Mouse (Mus musculus): ENCODE measurements at regions not wholly inside any gene's neighbourhood (a gene's known extent, or its start where the extent isn't known, plus 50 kb on each side); places are given as distances from the start of the nearest gene placed in this dataset.

DNA sequence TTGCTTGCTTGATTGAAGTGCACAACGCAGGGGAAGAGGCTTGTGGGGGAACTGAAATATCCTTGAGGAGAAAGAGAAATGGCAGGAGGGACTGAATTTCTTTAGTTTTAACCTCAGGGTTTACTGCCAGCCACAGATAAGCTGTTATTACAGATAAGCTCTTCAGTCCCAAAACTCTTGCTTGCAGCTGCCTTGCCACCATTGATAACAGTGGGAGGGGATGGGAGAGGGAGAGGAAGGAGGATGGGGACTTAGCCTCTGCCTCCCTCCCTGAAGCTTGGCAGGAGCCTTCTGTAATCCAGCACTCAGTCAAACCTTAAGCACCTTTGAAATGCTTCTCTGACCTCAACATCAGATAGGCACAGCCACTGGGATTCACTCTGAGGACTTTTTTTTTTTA, 471.4 kb upstream of the Lsamp start:
- in situ Hi-C loops (cut with MboI, MseI): no loop called here

GRCm38 (mm10) chr16:39513659-39514058, 470.5 kb upstream of the Lsamp start:
- in situ Hi-C loops (cut with MboI, MseI): no loop called here

DNA sequence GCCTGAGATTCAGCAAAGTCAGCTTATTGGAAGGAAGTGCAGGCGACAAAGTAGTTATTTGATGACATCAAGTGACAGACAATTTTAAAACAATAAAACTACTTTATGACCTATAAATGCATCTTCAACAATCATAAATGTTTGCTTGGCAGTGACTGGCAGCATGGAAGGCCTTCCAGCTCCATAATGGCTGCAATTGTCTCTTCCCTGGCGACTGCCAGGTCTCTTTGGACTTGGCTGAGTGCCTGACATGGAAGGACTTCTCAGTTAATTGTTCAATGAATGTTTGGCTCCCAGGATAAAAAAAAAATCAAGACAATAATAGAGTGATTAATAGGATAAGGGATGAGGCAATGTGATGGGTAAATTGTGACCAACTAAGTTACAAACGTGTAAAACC, 453.1 kb upstream of the Lsamp start:
- in situ Hi-C loops (cut with MboI, MseI): loop anchor here (10.0 kb wide), 1 partner anchor 1564 kb away; no protein-coding TSS in a partner anchor

DNA sequence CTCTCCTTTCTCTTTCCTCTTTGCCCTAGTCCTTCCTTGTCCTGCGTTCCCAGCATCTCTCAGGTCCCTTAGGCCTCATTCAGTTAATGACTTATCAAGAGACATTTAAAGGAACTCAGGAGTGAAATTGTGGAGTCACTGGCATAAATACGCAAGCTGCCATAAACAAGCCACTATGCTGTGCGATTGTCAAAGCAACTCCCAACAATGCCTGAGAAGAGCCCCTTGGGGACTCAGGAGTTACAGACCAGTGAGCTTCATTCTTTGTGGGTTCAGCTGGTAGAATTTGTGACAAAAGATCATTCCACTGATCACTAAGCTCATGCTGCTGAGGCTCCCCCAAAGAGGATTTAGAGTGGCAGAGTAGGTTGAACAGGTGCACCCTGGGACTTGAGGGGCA, 451.4 kb upstream of the Lsamp start:
- in situ Hi-C loops (cut with MboI, MseI): loop anchor here (10.0 kb wide), 1 partner anchor 1562 kb away; no protein-coding TSS in a partner anchor

- in situ Hi-C loops (cut with MboI, MseI): loop anchor here (10.0 kb wide), 1 partner anchor 1561 kb away; no protein-coding TSS in a partner anchor
Observed at GRCm38 (mm10) chr16:39533351-39533750, 450.8 kb upstream of the Lsamp start.

DNA sequence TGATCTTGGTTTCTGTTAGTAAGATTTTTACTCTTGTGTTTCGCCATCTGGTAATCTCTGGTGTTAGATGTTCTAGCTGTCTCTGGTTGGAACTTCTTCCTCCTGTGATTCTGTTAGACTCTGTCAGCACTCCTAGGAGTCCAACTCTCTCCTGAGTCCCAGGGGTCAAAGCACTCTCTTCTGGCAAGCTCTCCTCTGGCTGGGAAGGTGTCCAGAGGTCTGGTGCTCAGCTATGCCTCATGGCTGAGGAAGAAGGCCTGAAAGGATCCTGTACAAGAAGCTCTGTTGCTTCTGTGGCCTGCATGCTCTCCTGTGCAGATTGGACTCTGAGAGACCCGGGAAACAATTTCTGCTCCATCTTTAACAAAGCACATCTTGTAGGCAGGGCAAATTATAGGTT, 430.8 kb upstream of the Lsamp start:
- in situ Hi-C loops (cut with MboI, MseI): no loop called here

DNA sequence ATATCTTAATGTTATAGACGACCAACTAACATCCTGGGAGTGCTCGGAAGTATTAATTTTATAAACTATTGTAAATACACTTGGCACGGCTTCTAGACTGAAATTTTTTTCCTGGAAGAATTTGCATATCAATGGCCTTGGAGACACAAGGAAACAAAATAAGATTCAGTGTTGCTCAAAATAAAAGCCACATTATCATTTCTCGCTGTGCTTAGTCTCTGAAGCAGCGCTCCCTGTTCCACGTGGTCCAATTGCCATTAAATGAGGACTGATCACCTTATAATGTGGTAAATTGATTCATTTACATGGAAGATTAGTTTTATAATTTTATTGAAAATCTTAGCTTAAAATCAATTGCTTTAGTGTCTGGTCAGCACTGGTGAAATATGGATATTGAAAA, 407.5 kb upstream of the Lsamp start:
- in situ Hi-C loops (cut with MboI, MseI): loop anchor here (10.0 kb wide), 1 partner anchor 662 kb away; no protein-coding TSS in a partner anchor

DNA sequence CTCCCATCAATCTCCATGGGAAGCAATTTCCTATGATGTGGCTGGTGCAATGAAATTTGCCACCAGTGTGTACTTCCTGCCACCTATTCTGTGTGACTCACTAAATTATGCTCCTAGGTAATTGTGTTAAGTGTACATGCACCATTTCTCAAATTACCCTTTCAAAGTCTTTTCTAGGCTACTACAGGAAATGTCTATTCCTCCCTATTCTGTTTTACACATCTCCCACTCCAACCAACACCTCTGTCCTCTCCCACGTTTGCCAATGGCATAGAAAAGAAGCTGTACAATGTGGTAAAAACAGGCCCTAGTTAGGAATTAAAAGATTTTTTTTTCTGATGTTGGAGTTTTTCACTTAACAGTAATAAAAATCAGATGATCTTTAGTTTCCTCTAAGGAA, 404.5 kb upstream of the Lsamp start:
- in situ Hi-C loops (cut with MboI, MseI): loop anchor here (10.0 kb wide), 1 partner anchor 665 kb away; no protein-coding TSS in a partner anchor
